Mouse (Mus musculus) lung, embryonic 14.5 days (tissue): ENCODE data around the gene Bcl10. TPM values are rescaled to one million over a fixed set of nuclear protein-coding genes. Genes with fewer than 3 reads are reported as not detected.

Experiments used
- ATAC-seq: fragments of 200-750 bp; cut with Nextera tagmentation; 2 replicates; pipeline ENCODE4 v1.8.0; 2017; ENCODE audit warnings: mild to moderate bottlenecking, moderate TSS enrichment, moderate library complexity; ENCODE audit not compliant: insufficient read depth
- DNase-seq: peaks from one replicate; pipeline ENCODE4 v3.0.0-alpha.2; 2015
- H3K27ac ChIP-seq: fragments of 300-500 bp; sonication (generic); 2 replicates; pipeline ENCODE4 v1.5.1; 2014; ENCODE audit warnings: low read depth, mild to moderate bottlenecking, moderate library complexity
- H3K27me3 ChIP-seq: fragments of 300-500 bp; sonication (generic); 2 replicates; pipeline ENCODE4 v1.6.1; 2014; ENCODE audit warnings: low read length, control low read depth; ENCODE audit not compliant: insufficient read depth
- H3K36me3 ChIP-seq: fragments of 300-500 bp; sonication (generic); 2 replicates; pipeline ENCODE4 v1.6.1; 2014; ENCODE audit warnings: control low read depth; ENCODE audit not compliant: insufficient read depth
- H3K4me1 ChIP-seq: fragments of 300-500 bp; sonication (generic); 2 replicates; pipeline ENCODE4 v1.6.1; 2014; ENCODE audit warnings: antibody characterized with exemption, control low read depth; ENCODE audit not compliant: insufficient read depth
- H3K4me2 ChIP-seq: fragments of 300-500 bp; sonication (generic); 2 replicates; pipeline ENCODE4 v1.6.1; 2014; ENCODE audit warnings: mild to moderate bottlenecking
- H3K4me3 ChIP-seq: fragments of 300-500 bp; sonication (generic); 2 replicates; pipeline ENCODE4 v1.5.1; 2014; ENCODE audit warnings: low read depth, low read length
- H3K9ac ChIP-seq: fragments of 300-500 bp; sonication (generic); 2 replicates; pipeline ENCODE4 v1.6.1; 2014
- H3K9me3 ChIP-seq: fragments of 300-500 bp; sonication (generic); 2 replicates; pipeline ENCODE4 v1.6.1; 2016; ENCODE audit warnings: low read depth, low read length, control low read depth
- CTCF ChIP-seq: IDR thresholded peaks from 2 replicates; pipeline ENCODE4 v1.5.1; 2016; ENCODE audit warnings: antibody characterized with exemption, low read depth
- WGBS: fragments of 180-500 bp; shearing (Covaris S2); extraction: QIAGEN DNeasy Blood & Tissue Kit; methylation state at CpG from one replicate; pipeline ENCODE4 v1.1.7; 2014; 5-methylcytosine and 5-hydroxymethylcytosine counted together
- polyA plus RNA-seq: library from polyadenylated mRNA; unstranded; fragments of >200 nt; fragmentation: Nextera tagmentation; extraction: Ambion mirVana; gene quantifications from 2 replicates; pipeline ENCODE4 v1.2.1, GENCODE M21; 2014

The Bcl10 gene
- polyA plus RNA-seq, 1 experiment from 2014 or later, result 50.7 TPM

- Histone ChIP-seq H3K4me3 (no peak overlapping the region), H3K27me3 (no peaks in the 10 kb centered on the region), H3K4me1 (no peaks in the 10 kb centered on the region), H3K27ac (no peak overlapping the region), H3K9ac (no peak overlapping the region), H3K36me3 (no peaks in the 10 kb centered on the region), H3K4me2 (no peak overlapping the region), H3K9me3 (0 out of 2 replicates have a peak, but pooled peaks cover 5% of the 10 kb centered on the region)
- ATAC-seq, result no peak
- no peak for DNase-seq
- no peak for TF ChIP-seq CTCF
- 78% methylated on average over 5 of the region's 5 CpGs for WGBS
Observed at GRCm38 (mm10) chr3:145916374-145916773, 6.2 kb upstream of the Bcl10 start.

GRCm38 (mm10) chr3:145916826-145917225 lies 5.8 kb upstream of the Bcl10 start:
- no peaks in the 10 kb centered on the region for H3K36me3 ChIP-seq
- H3K9me3 ChIP-seq, result 0 out of 2 replicates have a peak, but pooled peaks cover 5% of the 10 kb centered on the region
- WGBS, result 89% methylated on average over 4 of the region's 4 CpGs
- no peaks in the 10 kb centered on the region for H3K27me3 ChIP-seq
- H3K4me3 ChIP-seq, result no peak overlapping the region
- no peak for TF ChIP-seq CTCF
- no peaks in the 10 kb centered on the region for H3K4me1 ChIP-seq
- H3K27ac ChIP-seq, result no peak overlapping the region
- no peak overlapping the region for H3K9ac ChIP-seq
- no peak overlapping the region for H3K4me2 ChIP-seq
- ATAC-seq, result no peak
- DNase-seq, result no peak

GRCm38 (mm10) chr3:145922971-145923370 lies 367 bp downstream of the Bcl10 start:
- Histone ChIP-seq H3K36me3 (peaks cover 5% of the 10 kb centered on the region; the same call in 1 of the 2 replicates), H3K4me1 (peaks cover 9% of the 10 kb centered on the region; the same call in 1 of the 2 replicates), H3K9me3 (0 out of 2 replicates have a peak, but pooled peaks cover 5% of the 10 kb centered on the region), H3K27ac (no peak overlapping the region), H3K4me2 (peak overlapping the region; percentile 66), H3K9ac (no peak overlapping the region), H3K27me3 (no peaks in the 10 kb centered on the region), H3K4me3 (no peak overlapping the region)
- TF ChIP-seq CTCF, result no peak
- DNase-seq (no peak), ATAC-seq (no peak)
- WGBS, result 26% methylated on average over 3 of the region's 3 CpGs

- H3K27me3 ChIP-seq, result no peaks in the 10 kb centered on the region
- H3K9ac ChIP-seq, result peak overlapping the region; percentile 93
- peak overlapping the region; percentile 73 for H3K4me2 ChIP-seq
- H3K36me3 ChIP-seq, result peaks cover 9% of the 10 kb centered on the region; the same call in 1 of the 2 replicates
- H3K27ac ChIP-seq, result peak overlapping the region; percentile 90
- under 1% methylated on average over 58 of the region's 58 CpGs for WGBS
- DNase-seq, result peak; percentile 100
- peaks cover 9% of the 10 kb centered on the region; the same call in 1 of the 2 replicates for H3K4me1 ChIP-seq
- peak; percentile 99 for ATAC-seq
- peak overlapping the region; percentile 88 for H3K4me3 ChIP-seq
- no peak for TF ChIP-seq CTCF
- H3K9me3 ChIP-seq, result no peaks in the 10 kb centered on the region
Observed at GRCm38 (mm10) chr3:145923874-145924577, 1.4 kb downstream of the Bcl10 start.

GRCm38 (mm10) chr3:145924649-145925337 lies 2.2 kb downstream of the Bcl10 start:
- H3K36me3 ChIP-seq, result peaks cover 12% of the 10 kb centered on the region; the same call in 1 of the 2 replicates
- peaks cover 9% of the 10 kb centered on the region; the same call in 1 of the 2 replicates for H3K4me1 ChIP-seq
- 4% methylated on average over 39 of the region's 39 CpGs for WGBS
- DNase-seq (peak; percentile 67), ATAC-seq (peak; percentile 10; the same call in 1 of the 2 replicates)
- H3K27ac ChIP-seq, result peak overlapping the region; percentile 90
- TF ChIP-seq CTCF, result no peak
- H3K4me2 ChIP-seq, result peak overlapping the region; percentile 73
- peak overlapping the region; percentile 93 for H3K9ac ChIP-seq
- H3K4me3 ChIP-seq, result peak overlapping the region; percentile 88
- no peaks in the 10 kb centered on the region for H3K9me3 ChIP-seq
- no peaks in the 10 kb centered on the region for H3K27me3 ChIP-seq

GRCm38 (mm10) chr3:145925506-145925905 lies 2.9 kb downstream of the Bcl10 start:
- Histone ChIP-seq H3K4me2 (peak overlapping the region; percentile 73), H3K4me1 (peaks cover 9% of the 10 kb centered on the region; the same call in 1 of the 2 replicates), H3K9ac (peak overlapping the region; percentile 93; the same call in 1 of the 2 replicates), H3K36me3 (peaks cover 19% of the 10 kb centered on the region; the same call in 1 of the 2 replicates), H3K27ac (no peak overlapping the region), H3K9me3 (no peaks in the 10 kb centered on the region), H3K27me3 (no peaks in the 10 kb centered on the region), H3K4me3 (peak overlapping the region; percentile 88)
- TF ChIP-seq CTCF, result no peak
- DNase-seq (no peak), ATAC-seq (no peak)
- WGBS, result 57% methylated on average over 5 of the region's 5 CpGs
